8 mouse cellular contexts compared by ENCODE assay signal in the genomic region with DNA sequence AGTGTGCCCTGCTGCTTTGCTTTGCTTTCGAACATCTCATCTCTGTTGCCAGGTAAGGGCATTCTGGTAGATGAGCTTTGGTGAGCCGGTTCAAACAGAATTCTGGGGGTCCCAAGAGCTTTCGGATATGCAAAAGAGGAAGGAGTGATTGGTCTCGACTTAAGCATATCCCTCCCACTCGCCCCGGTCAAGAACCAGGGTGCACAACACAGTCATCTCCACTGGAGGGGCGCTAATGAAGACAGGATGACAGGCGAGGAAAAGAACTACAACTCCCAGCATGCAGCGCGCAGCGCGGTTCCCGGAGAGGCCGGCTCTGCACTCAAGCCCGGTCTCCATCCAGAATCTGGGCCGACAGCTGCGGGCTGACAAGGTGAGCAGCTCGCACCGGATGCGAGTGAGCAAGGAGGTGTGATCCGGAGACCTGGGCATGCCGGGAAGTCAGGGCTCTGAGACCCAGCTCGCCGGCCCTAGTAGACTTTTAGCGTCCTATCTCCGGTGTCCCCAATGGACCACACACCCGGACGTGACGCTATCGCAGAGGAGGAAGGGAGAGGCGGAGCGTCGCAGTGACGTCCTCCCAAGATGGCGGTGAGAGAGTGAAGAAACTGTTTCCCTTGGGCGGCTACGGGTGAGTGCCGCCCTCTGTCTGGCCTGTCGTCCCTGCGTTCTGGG. TPM values are rescaled to one million over a fixed set of nuclear protein-coding genes. Genes with fewer than 3 reads are reported as not detected.
A peak's percentile ranks its signal among the peaks of the same experiment; 100 is the strongest.
DNase-seq lines count a peak whose midpoint lies in the region; ATAC-seq and TF ChIP-seq lines count a peak whose summit lies in the region.

A gene (plus strand): TSS at position 1 of the 675 bp plus-strand sequence.

- H3K4me3 ChIP-seq in MEL (ENCODE audit: control insufficient read depth in 1 of 2, insufficient read depth in 1 of 2, low read depth in 2 of 2, low read length in 2 of 2) = peak within 1 kb of the TSS; percentile 95
- H3K4me3 ChIP-seq in cerebellum, adult 2 months (replicated peaks; ENCODE audit: insufficient read depth, low read depth, low read length) = peak within 1 kb of the TSS; percentile 98
- H3K4me3 ChIP-seq in forebrain, postnatal 0 days (ENCODE audit: low read depth, low read length) = peak within 1 kb of the TSS; percentile 66
- peak within 1 kb of the TSS; percentile 58 for H3K4me3 ChIP-seq in lung, embryonic 15.5 days

- peaks cover 0 to 8% of the 10 kb centered on the region in 2 experiments; a peak in 2 of 4 replicates for H3K4me1 ChIP-seq in MEL (ENCODE audit: control insufficient read depth in 1 of 2, insufficient read depth in 2 of 2, low read length in 2 of 2)
- H3K4me1 ChIP-seq in cerebellum, adult 2 months (ENCODE audit: control insufficient read depth, insufficient read depth, low read length) = no peaks in the 10 kb centered on the region
- peaks cover 6% of the 10 kb centered on the region for H3K4me1 ChIP-seq in forebrain, postnatal 0 days (ENCODE audit: insufficient read depth)
- peaks cover 15% of the 10 kb centered on the region for H3K4me1 ChIP-seq in lung, embryonic 15.5 days

- TF ChIP-seq EP300 in MEL (IDR thresholded peaks at IDR 0.05; ENCODE audit: low read depth in 1 of 2, low read length in 2 of 2) = no peak

- no peak for TF ChIP-seq RAD21 in MEL (IDR thresholded peaks at IDR 0.05; ENCODE audit: low read depth, low read length)

- H3K27me3 ChIP-seq in MEL (ENCODE audit: control insufficient read depth in 1 of 2, insufficient read depth in 2 of 2, low read length in 2 of 2) = no peaks in the 10 kb centered on the region
- H3K27me3 ChIP-seq in cerebellum, adult 2 months (ENCODE audit: control insufficient read depth, insufficient read depth, low read length) = no peaks in the 10 kb centered on the region
- H3K27me3 ChIP-seq in forebrain, postnatal 0 days (ENCODE audit: insufficient read depth, low read length) = no peaks in the 10 kb centered on the region
- no peaks in the 10 kb centered on the region; the same call in 1 of the 2 replicates for H3K27me3 ChIP-seq in lung, embryonic 15.5 days

- H3K4me2 ChIP-seq in forebrain, postnatal 0 days (ENCODE audit: low read depth) = peak within 1 kb of the TSS; percentile 80
- peak within 1 kb of the TSS; percentile 87 for H3K4me2 ChIP-seq in lung, embryonic 15.5 days

- peaks cover 8% of the 10 kb centered on the region in 2 experiments; a peak in 3 of 4 replicates for H3K36me3 ChIP-seq in MEL (ENCODE audit: control insufficient read depth in 1 of 2, insufficient read depth in 2 of 2, low read length in 2 of 2)
- H3K36me3 ChIP-seq in forebrain, postnatal 0 days (ENCODE audit: insufficient read depth) = no peaks in the 10 kb centered on the region; the same call in none of the 2 replicates
- peaks cover 13% of the 10 kb centered on the region; the same call in 1 of the 2 replicates for H3K36me3 ChIP-seq in lung, embryonic 15.5 days

- TF ChIP-seq POLR2A in MEL (IDR thresholded peaks at IDR 0.05; ENCODE audit: control insufficient read depth in 1 of 2, insufficient read depth in 1 of 2, low read depth in 1 of 2, low read length in 2 of 2, poor library complexity in 1 of 2) = peak; percentile 75 to 77; a peak in 3 of 4 replicates
- peak; percentile 71; the same call in 1 of the 2 replicates for TF ChIP-seq POLR2A in cerebellum, adult 2 months (IDR thresholded peaks at IDR 0.05; ENCODE audit: borderline replicate concordance, insufficient read depth, low read length)

- H3K9me3 ChIP-seq in MEL (replicated peaks; ENCODE audit: insufficient read depth, low read length) = no peaks in the 10 kb centered on the region
- H3K9me3 ChIP-seq in forebrain, postnatal 0 days (ENCODE audit: low read length) = no peaks in the 10 kb centered on the region
- no peaks in the 10 kb centered on the region for H3K9me3 ChIP-seq in lung, embryonic 15.5 days

- H3K27ac ChIP-seq in MEL (ENCODE audit: control insufficient read depth, low read depth, low read length) = peak within 1 kb of the TSS; percentile 85
- peak within 1 kb of the TSS; percentile 90 for H3K27ac ChIP-seq in cerebellum, adult 2 months (ENCODE audit: insufficient read depth, low read length)
- peak within 1 kb of the TSS; percentile 92 for H3K27ac ChIP-seq in forebrain, postnatal 0 days (ENCODE audit: low read depth, low read length)
- H3K27ac ChIP-seq in lung, embryonic 15.5 days = peak within 1 kb of the TSS; percentile 91

- peak; percentile 97 for DNase-seq in MEL (ENCODE audit: low read depth, low spot score)
- peak; percentile 97 to 99 for DNase-seq in cerebellum, adult 2 months
- DNase-seq in forebrain, postnatal 0 days = peak; percentile 98
- peak; percentile 96 for DNase-seq in heart, postnatal 4 days
- peak; percentile 97 to 98 for DNase-seq in layer of hippocampus, adult 8-10 months (ENCODE audit: low spot score in 2 of 2)
- DNase-seq in ovary, adult 18-20 months (ENCODE audit: low spot score) = peak; percentile 89
- DNase-seq in thymus, postnatal 0 days (ENCODE audit: low spot score) = peak; percentile 97

- peak within 1 kb of the TSS; percentile 79 for H3K9ac ChIP-seq in MEL (ENCODE audit: control insufficient read depth, low read depth, low read length, poor library complexity, severe bottlenecking)
- H3K9ac ChIP-seq in forebrain, postnatal 0 days = peak within 1 kb of the TSS; percentile 79
- peak within 1 kb of the TSS; percentile 57 for H3K9ac ChIP-seq in lung, embryonic 15.5 days

- H3K79me2 ChIP-seq in MEL (ENCODE audit: control insufficient read depth, insufficient read depth, low read length, poor library complexity) = peaks cover 13% of the 10 kb centered on the region

- ATAC-seq in forebrain, postnatal 0 days = peak; percentile 97
- peak; percentile 95 for ATAC-seq in lung, embryonic 15.5 days (ENCODE audit: borderline replicate concordance, extremely low read depth, low FRiP score, low TSS enrichment)

- peak; percentile 26 to 62 (median 27); a peak in 5 of 6 replicates for TF ChIP-seq CTCF in MEL (IDR thresholded peaks at IDR 0.05 in 2 of 3, conservative IDR thresholded peaks at IDR 0.05 in 1 of 3; ENCODE audit: control insufficient read depth in 1 of 3, insufficient read depth in 1 of 3, low read depth in 2 of 3, low read length in 3 of 3, poor library complexity in 1 of 3, severe bottlenecking in 1 of 3)
- peak; percentile 17; the same call in 1 of the 2 replicates for TF ChIP-seq CTCF in cerebellum, adult 2 months (IDR thresholded peaks at IDR 0.05; ENCODE audit: borderline replicate concordance, insufficient read depth, low read depth, low read length)
- peak; percentile 75 for TF ChIP-seq CTCF in forebrain, postnatal 0 days (IDR thresholded peaks at IDR 0.05; ENCODE audit: low read depth)

- WGBS in cerebellum, adult 2 months = under 1% methylated on average over 40 of the region's 40 CpGs
- 3% methylated on average over 40 of the region's 40 CpGs for WGBS in forebrain, postnatal 0 days
- WGBS in lung, embryonic 15.5 days = under 1% methylated on average over 40 of the region's 40 CpGs

TF ChIP-seq in MEL, 35 proteins besides CTCF, POLR2A, EP300 and RAD21 (continues in another document):
- TF ChIP-seq MYC (IDR thresholded peaks at IDR 0.05; ENCODE audit: low read depth, low read length) = peak; percentile 26; the same call in 1 of the 2 replicates
- no peak for TF ChIP-seq CHD2 (IDR thresholded peaks at IDR 0.05; ENCODE audit: low read length)
- no peak for TF ChIP-seq MAFK (IDR thresholded peaks at IDR 0.05; ENCODE audit: borderline replicate concordance, low read depth, low read length)
- TF ChIP-seq TCF12 (IDR thresholded peaks at IDR 0.05; ENCODE audit: low read depth, low read length) = peak; percentile 2; the same call in 1 of the 2 replicates
- TF ChIP-seq MYB (IDR thresholded peaks at IDR 0.05; ENCODE audit: low read depth, low read length) = no peak
- peak; percentile 23 for TF ChIP-seq ELF1 (IDR thresholded peaks at IDR 0.05; ENCODE audit: low read depth, low read length)
- TF ChIP-seq ETS1 (IDR thresholded peaks at IDR 0.05; ENCODE audit: low read depth, low read length) = peak; percentile 10; the same call in 1 of the 2 replicates
- no peak for TF ChIP-seq CHD1 (IDR thresholded peaks at IDR 0.05; ENCODE audit: low read depth, low read length)
- peak; percentile 37; the same call in 1 of the 2 replicates for TF ChIP-seq POLR2AphosphoS2 (IDR thresholded peaks at IDR 0.05; ENCODE audit: low read length)
- no peak for TF ChIP-seq RCOR1 (IDR thresholded peaks at IDR 0.05; ENCODE audit: low read depth, low read length)
- no peak for TF ChIP-seq JUND (IDR thresholded peaks at IDR 0.05; ENCODE audit: low read depth, low read length)
- no peak for TF ChIP-seq UBTF (IDR thresholded peaks at IDR 0.05; ENCODE audit: borderline replicate concordance, insufficient read depth, low read depth, low read length)
- TF ChIP-seq GATA1 (IDR thresholded peaks at IDR 0.05; ENCODE audit: low read depth, low read length) = peak; percentile 9; the same call in 1 of the 2 replicates
- no peak for TF ChIP-seq ZNF384 (IDR thresholded peaks at IDR 0.05; ENCODE audit: low read depth, low read length)
- TF ChIP-seq ZC3H11A (IDR thresholded peaks at IDR 0.05; ENCODE audit: low read depth, low read length) = no peak
- no peak for TF ChIP-seq USF1 (IDR thresholded peaks at IDR 0.05; ENCODE audit: low read depth, low read length)
- TF ChIP-seq ZMIZ1 (IDR thresholded peaks at IDR 0.05; ENCODE audit: low read depth, low read length) = no peak
- peak; percentile 95 for TF ChIP-seq HCFC1 (IDR thresholded peaks at IDR 0.05; ENCODE audit: low read depth, low read length)
- TF ChIP-seq SMC3 (IDR thresholded peaks at IDR 0.05; ENCODE audit: low read depth, low read length) = no peak
- TF ChIP-seq TAL1 (IDR thresholded peaks at IDR 0.05; ENCODE audit: low read length) = no peak
- peak; percentile 98; the same call in 1 of the 2 replicates for TF ChIP-seq NRF1 (IDR thresholded peaks at IDR 0.05; ENCODE audit: insufficient read depth, low read depth, low read length, poor library complexity, severe bottlenecking)
- peak; percentile 67 for TF ChIP-seq MAZ (IDR thresholded peaks at IDR 0.05; ENCODE audit: low read depth, low read length)

RNA-seq across cellular contexts. Expression of the gene that starts here (rescaled TPM):
- total RNA-seq in MEL (2012; rRNA removed) = 13.9 and 17.0 TPM in 2 replicates
- 10 to 100 TPM in 1 of 2 experiments, not detected in 1; 12.3 TPM for polyA plus RNA-seq in MEL (2012; ENCODE audit: insufficient read depth in 1 of 2, insufficient read length in 2 of 2, low read depth in 1 of 2, low replicate concordance in 2 of 2, missing spikeins in 1 of 2)
- 16.7 and 21.6 TPM in 2 replicates for polyA plus RNA-seq in cerebellum, adult 2 months (2012; rRNA removed)
- total RNA-seq in forebrain, postnatal 0 days (2014; rRNA removed) = 28.0 and 31.0 TPM in 2 replicates
- 17.2 and 21.1 TPM in 2 replicates for polyA plus RNA-seq in forebrain, postnatal 0 days (2015; fragmentation: Nextera tagmentation; extraction: Ambion mirVana)
- 10 to 100 TPM; 18.5 to 20.0 TPM for total RNA-seq in heart, postnatal 4 days (2021)
- total RNA-seq in layer of hippocampus, adult 8-10 months (2022) = 10 to 100 TPM; 12.5 to 23.4 (median 19.9) TPM
- polyA plus RNA-seq in lung, embryonic 15.5 days (2015; fragmentation: Nextera tagmentation; extraction: Ambion mirVana) = 28.1 and 31.7 TPM in 2 replicates
- 28.3 TPM in 2 replicates for polyA plus RNA-seq in thymus, postnatal 0 days (2015; fragmentation: Nextera tagmentation; extraction: Ambion mirVana)

Comparison
In these comparisons a context has a peak if more than half of its experiments do, and no peak if none do; other contexts are left out.
1. Peak in every context shown above with its lines: DNase-seq, ATAC-seq, H3K4me3 ChIP-seq and H3K27ac ChIP-seq.
2. CTCF ChIP-seq: peak in every context shown above with its lines; median percentile 75 in forebrain, postnatal 0 days; 27 in MEL; 17 in cerebellum, adult 2 months.